Mouse (Mus musculus): ENCODE results near the gene Mapk8ip2. TPM values are rescaled to one million over a fixed set of nuclear protein-coding genes. Genes with fewer than 3 reads are reported as not detected.

Gene Mapk8ip2
- total RNA-seq, 4 experiments from 2014 or later = 0.10 to 0.65 (median 0.56) TPM; not detected in 1

DNA sequence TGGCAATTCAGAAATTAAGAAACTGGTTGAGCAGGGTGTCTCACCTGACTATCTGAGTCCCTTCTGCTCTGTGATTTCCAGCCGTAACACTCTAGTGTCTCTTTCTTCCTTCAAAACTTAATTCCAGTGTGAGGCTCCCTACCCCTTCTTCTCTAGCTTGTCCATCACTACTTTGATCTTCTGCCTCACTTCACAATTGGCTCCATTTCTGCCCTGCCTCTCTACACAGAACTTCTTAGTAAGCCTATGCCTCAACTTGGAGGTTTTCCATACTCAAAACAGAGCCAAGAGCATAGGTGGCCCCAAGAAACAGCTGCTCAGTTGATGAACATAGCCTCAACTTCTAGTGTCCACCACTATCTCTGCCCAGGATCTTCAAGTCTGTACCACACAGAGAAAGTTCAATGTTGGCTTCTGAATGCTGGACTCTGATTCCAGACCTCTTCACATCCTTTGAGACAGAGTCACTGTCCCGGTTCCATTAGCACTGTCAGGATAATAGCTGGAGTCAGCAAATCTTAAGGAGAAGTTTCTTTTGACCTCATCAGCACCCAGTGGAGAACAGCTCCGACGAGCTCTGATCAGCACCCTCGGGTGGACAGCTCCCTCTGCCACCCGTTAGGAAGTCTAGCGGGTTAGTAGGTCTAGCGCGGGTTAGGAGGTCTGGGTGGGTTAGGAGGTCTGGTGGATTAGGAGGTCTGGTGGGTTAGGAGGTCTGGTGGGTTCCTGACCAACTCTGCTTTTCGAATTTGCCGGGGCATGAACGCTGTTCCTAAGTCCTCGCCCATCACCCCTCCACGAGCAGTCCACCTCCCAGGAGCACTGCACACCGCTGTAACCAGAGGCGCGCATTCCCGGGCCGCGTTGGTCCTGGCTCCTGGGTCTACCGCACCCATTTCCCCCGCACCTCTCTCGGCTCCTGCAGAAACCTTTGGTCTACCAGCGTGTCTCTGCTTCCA, 528 bp upstream of the Mapk8ip2 start:
- no peak for DNase-seq (ENCODE audit: low spot score in 2 of 2)

DNA sequence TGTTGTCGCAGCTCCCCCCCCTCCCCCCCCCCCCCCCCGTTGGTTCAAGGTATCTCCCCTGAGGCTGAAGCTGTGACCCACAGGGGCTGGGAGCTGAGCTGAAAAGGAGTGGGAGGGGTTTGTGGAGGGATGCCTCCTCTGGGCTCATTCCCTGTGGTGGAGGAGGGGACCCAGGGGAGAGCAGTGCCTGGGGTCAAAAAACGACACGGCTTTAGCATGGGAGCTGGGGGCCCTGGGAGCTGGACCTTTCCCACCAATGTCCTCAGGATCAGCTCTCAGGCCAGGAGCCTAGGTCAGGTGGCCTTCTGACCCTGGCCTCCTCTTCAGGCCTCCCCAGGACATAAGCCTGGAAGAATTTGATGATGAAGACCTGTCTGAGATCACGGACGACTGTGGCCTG, 1.1 kb downstream of the Mapk8ip2 start:
- no peak for DNase-seq (ENCODE audit: low spot score in 2 of 2)

DNA sequence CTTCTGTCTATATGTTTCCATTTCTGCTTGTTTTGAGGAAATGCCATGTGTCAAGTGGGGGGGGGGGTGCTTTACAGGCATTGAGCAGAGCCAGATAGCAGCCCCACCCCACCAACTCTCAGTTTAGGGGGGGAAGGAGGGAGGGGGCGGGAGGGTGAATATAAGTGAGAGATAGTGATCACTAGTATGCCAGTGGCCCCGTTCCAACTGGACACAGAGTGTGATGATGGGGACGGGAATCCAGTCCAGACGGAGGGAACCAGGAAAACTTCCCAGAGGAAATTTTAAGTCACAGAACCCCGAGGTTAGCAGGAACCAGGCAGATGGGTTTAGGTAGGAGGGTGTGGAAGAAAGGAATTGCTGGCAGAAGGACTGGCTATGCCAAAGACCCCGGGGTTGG, 1.9 kb downstream of the Mapk8ip2 start:
- DNase-seq (ENCODE audit: low spot score in 2 of 2) = no peak

DNA sequence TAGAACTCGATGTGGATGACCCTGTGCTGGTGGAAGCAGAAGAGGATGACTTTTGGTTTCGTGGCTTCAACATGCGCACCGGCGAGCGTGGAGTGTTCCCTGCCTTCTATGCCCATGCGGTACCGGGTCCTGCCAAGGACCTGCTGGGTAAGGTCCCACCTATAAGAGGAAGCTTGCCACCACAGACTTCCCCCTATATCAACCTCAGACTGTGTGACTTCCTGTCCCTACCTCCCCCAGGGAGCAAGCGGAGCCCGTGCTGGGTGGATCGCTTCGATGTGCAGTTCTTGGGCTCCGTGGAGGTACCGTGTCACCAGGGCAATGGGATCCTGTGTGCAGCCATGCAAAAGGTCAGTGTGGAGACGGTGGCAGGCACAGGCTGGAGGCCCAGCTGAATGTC, 5.2 kb downstream of the Mapk8ip2 start:
- DNase-seq (ENCODE audit: low spot score in 2 of 2) = no peak

GRCm38 (mm10) chr15:89459821-89460220, 6.1 kb downstream of the Mapk8ip2 start:
- DNase-seq (ENCODE audit: low spot score in 2 of 2) = no peak

DNA sequence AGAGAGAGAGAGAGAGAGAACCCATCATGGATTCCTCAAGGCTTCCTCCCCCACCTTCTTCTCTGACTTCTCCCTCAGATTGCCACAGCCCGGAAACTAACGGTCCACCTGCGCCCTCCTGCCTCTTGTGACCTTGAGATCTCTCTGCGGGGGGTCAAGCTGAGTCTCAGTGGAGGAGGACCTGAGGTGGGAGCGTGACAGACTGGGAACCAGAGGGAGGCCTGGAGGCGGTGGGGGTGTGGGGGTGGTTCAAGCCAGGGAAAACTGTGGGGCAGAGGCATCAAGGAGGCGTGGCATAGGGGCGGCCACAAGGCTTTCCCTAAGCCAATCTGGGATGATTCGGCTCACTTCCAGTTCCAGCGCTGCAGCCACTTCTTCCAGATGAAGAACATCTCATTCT, 6.6 kb downstream of the Mapk8ip2 start:
- DNase-seq (ENCODE audit: low spot score in 2 of 2) = no peak

DNA sequence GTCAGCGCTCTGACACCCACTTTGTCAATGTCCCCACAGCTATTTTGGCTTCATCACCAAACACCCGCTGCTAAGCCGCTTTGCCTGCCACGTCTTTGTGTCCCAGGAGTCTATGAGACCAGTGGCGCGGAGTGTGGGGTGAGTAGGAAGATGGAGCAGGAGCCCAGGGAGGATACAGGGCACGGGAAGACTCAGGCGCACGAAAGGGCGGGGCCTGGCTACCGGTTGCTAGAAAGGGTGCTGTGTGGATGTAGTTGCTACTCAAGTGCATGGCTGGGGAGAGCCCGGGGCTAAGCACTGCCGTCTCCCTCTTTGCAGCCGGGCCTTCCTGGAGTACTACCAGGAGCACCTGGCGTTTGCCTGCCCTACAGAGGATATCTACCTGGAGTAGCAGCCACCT, 7.6 kb downstream of the Mapk8ip2 start:
- no peak for DNase-seq (ENCODE audit: low spot score in 2 of 2)

GRCm38 (mm10) chr15:89462176-89462575, 8.5 kb downstream of the Mapk8ip2 start:
- DNase-seq (ENCODE audit: low spot score in 2 of 2) = no peak

- no peak for DNase-seq (ENCODE audit: low spot score in 2 of 2)
Measured at GRCm38 (mm10) chr15:89463334-89464235, 9.9 kb downstream of the Mapk8ip2 start.

GRCm38 (mm10) chr15:89465052-89465451, 11.3 kb downstream of the Mapk8ip2 start:
- no peak for DNase-seq (ENCODE audit: low spot score in 2 of 2)

GRCm38 (mm10) chr15:89468577-89468976, 14.9 kb downstream of the Mapk8ip2 start:
- DNase-seq (ENCODE audit: low spot score in 2 of 2) = no peak

DNA sequence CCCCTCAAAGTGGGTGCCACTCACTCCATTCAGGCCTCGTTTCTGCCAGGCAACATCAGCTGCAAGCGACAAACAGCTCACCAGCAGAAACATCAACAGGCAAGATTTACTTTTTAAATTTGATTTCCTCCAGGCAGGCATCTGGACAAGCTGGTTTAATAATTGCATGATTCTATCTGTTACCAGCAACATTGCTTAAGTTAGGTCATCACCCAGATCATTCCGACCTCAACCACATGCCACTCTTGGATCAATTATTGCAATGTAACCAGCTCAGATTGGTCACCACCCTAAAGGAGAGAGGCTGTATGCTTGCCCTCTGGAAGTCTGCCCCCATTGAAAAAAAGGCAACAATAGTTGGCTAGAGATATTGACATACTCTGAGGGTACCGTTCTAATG, 17.8 kb downstream of the Mapk8ip2 start:
- DNase-seq (ENCODE audit: low spot score in 2 of 2) = no peak

GRCm38 (mm10) chr15:89473370-89473769, 19.7 kb downstream of the Mapk8ip2 start:
- no peak for DNase-seq (ENCODE audit: low spot score in 2 of 2)

GRCm38 (mm10) chr15:89473921-89474320, 20.2 kb downstream of the Mapk8ip2 start:
- DNase-seq (ENCODE audit: low spot score in 2 of 2) = no peak

- no peak for DNase-seq (ENCODE audit: low spot score in 2 of 2)
Measured at GRCm38 (mm10) chr15:89474596-89475292, 21.0 kb downstream of the Mapk8ip2 start.

GRCm38 (mm10) chr15:89475293-89475600, 21.5 kb downstream of the Mapk8ip2 start:
- no peak for DNase-seq (ENCODE audit: low spot score in 2 of 2)

DNA sequence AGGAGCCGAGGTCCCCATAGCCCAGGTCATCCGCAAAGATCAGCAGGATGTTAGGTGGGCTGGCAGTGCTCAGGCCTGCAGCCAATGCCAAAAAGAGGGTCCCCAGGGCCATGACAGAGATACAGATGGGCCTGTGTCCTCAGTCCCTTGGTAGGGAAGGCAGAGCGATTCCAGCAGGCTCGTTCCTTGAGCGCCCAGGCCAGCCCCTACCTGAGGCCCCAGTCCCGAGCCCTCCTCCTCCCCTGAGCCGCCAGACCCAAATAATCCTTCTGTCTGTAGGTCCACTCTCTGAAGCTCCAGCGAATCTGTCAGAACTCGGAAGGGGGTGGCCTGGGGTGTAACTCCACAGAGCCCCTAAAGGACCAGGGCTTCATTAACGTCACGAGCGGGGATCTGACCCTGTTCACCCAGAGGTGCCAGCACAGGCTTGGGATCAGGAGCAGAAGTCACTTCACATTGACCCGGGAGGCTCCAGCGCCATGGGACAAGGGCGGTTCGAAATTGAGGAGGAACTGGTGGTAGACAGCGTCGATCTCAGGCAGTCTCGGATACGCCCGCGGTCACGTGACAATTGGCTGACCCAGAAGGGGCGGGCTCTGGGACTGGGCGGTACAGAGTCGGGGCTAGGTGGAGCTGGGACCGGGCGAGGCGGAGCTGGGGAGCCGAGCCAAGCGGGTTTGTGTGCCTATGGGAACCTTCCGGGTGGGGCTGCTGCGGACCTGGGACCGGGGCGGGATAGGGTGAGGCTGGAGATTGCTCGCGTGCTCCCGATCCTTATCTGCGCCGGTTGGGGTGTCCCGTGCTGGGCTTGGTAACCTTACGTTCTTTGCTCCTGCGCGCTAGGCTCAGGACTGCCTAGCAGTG, 22.1 kb downstream of the Mapk8ip2 start:
- DNase-seq (ENCODE audit: low spot score in 2 of 2) = peak; percentile 92

DNA sequence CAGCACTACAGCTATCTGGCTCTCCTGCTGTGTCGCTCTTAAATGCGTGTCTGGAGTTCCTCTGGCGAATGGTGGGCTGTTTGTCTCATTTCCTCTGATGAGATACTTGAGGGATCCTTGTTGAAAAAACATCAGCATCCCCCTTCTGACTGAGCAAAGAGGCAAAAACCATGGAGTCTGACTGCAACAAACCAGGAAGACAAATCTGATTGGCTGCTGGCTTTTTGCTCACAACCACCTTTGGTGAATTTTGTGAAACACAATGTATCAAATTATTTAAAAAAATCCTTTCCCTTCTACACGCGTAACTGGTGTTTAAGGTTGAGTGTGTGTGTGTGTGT, 22.7 kb downstream of the Mapk8ip2 start:
- DNase-seq (ENCODE audit: low spot score in 2 of 2) = no peak

- no peak for DNase-seq (ENCODE audit: low spot score in 2 of 2)
Measured at GRCm38 (mm10) chr15:89477091-89477491, 23.4 kb downstream of the Mapk8ip2 start, which contains the start of gene Arsa. Gene Arsa (minus strand): TSS chr15:89477425.

- no peak for DNase-seq (ENCODE audit: low spot score in 2 of 2)
Measured at GRCm38 (mm10) chr15:89477806-89478205, 24.1 kb downstream of the Mapk8ip2 start.

GRCm38 (mm10) chr15:89478622-89479021, 24.9 kb downstream of the Mapk8ip2 start:
- DNase-seq (ENCODE audit: low spot score in 2 of 2) = no peak

Measured in gastrocnemius, adult 8-10 months (tissue).